Mouse (Mus musculus): ENCODE results near the gene Baz1b. TPM values are rescaled to one million over a fixed set of nuclear protein-coding genes. Genes with fewer than 3 reads are reported as not detected.
A peak's percentile ranks its signal among the peaks of the same experiment; 100 is the strongest.

Gene Baz1b
- total and polyA plus RNA-seq, 3 experiments: 44.5 to 81.5 (median 72.9) TPM

DNA sequence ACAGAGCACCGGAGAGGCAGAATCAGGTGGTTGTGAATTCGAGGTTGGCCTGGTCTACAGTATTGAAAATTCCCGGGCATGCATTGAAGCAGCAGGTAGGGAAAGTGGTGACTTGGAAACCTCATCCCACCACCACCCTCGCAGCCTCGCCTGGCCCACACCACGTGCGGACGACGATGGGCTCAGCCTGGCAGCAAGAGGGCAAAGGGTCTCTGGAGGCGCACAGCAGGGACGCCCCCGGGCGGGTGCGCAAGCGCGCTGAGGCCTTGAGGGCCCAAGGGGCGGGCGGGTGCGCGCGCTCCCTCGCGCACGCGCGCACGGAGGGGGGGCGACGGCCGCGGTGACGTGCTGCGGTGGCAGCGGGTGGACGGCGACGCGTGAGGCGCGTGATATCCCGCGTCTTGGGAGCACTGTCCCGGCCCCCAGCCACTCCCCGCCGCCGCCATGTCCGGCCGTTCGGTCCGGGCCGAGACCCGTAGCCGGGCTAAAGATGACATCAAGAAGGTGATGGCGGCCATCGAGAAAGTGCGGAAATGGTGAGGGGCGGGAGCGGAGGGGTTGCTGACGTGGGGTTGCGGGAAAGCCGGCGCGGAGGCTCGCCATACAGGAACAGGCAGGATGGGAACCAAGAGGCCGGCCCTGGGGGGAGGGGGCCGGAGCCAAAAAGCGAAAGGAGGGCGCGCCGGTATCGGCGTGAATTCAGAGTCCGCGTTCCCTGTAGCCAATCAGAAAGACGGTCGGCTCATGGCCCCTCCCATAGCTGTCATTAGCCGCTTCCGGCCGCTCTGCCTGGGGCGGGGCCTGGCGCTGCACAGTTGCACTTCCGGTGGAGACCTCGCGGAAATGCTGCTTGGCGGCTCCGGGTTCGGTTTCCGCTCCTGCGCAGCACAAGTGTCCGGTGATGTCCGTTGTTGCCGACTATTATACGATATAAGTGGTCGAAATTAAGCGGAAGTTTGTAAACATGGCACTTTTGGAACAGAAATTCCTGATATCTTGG lies 18.7 kb upstream of the Baz1b start, which contains the start of gene Bcl7b (continued):
- TF ChIP-seq TCF12 (IDR thresholded peaks at IDR 0.05; ENCODE audit: low read depth, low read length): 0 out of 2 replicates have a peak, but pooled peaks have one; percentile 59
- no peak for TF ChIP-seq POLR2AphosphoS5 (IDR thresholded peaks at IDR 0.05; ENCODE audit: borderline replicate concordance, low read depth, low read length)
- no peak for TF ChIP-seq UBTF (IDR thresholded peaks at IDR 0.05; ENCODE audit: borderline replicate concordance, insufficient read depth, low read depth, low read length)
- peak; percentile 88 for TF ChIP-seq SIN3A (IDR thresholded peaks at IDR 0.05; ENCODE audit: low read length)
- TF ChIP-seq RAD21 (IDR thresholded peaks at IDR 0.05; ENCODE audit: low read depth, low read length): no peak
- peak; percentile 90 for TF ChIP-seq NRF1 (IDR thresholded peaks at IDR 0.05; ENCODE audit: insufficient read depth, low read depth, low read length, poor library complexity, severe bottlenecking)
- no peak for TF ChIP-seq MEF2A (IDR thresholded peaks at IDR 0.05; ENCODE audit: extremely low read depth, insufficient replicate concordance, low read depth, low read length, poor library complexity, severe bottlenecking)
- no peak for TF ChIP-seq ZKSCAN1 (IDR thresholded peaks at IDR 0.05; ENCODE audit: low read depth, low read length)
- no peak for TF ChIP-seq GABPA (IDR thresholded peaks at IDR 0.05; ENCODE audit: low read depth, low read length)
- peak; percentile 55; the same call in 1 of the 2 replicates for TF ChIP-seq MYB (IDR thresholded peaks at IDR 0.05; ENCODE audit: low read depth, low read length)
- 0 out of 2 replicates have a peak, but pooled peaks have one; percentile 54 for TF ChIP-seq CHD1 (IDR thresholded peaks at IDR 0.05; ENCODE audit: low read depth, low read length)
- no peak for TF ChIP-seq GATA1 (IDR thresholded peaks at IDR 0.05; ENCODE audit: low read depth, low read length)
- no peak for TF ChIP-seq MAFK (IDR thresholded peaks at IDR 0.05; ENCODE audit: borderline replicate concordance, low read depth, low read length)
- TF ChIP-seq MXI1 (IDR thresholded peaks at IDR 0.05; ENCODE audit: low read depth, low read length): 0 out of 2 replicates have a peak, but pooled peaks have one; percentile 43
- TF ChIP-seq CTCF (IDR thresholded peaks at IDR 0.05 in 2 of 3, conservative IDR thresholded peaks at IDR 0.05 in 1 of 3; ENCODE audit: control insufficient read depth in 1 of 3, insufficient read depth in 1 of 3, low read depth in 2 of 3, low read length in 3 of 3, poor library complexity in 1 of 3, severe bottlenecking in 1 of 3): no peak
- no peak for TF ChIP-seq USF2 (IDR thresholded peaks at IDR 0.05; ENCODE audit: borderline replicate concordance in 1 of 2, insufficient read depth in 1 of 2, low read depth in 1 of 2, low read length in 2 of 2)

DNA sequence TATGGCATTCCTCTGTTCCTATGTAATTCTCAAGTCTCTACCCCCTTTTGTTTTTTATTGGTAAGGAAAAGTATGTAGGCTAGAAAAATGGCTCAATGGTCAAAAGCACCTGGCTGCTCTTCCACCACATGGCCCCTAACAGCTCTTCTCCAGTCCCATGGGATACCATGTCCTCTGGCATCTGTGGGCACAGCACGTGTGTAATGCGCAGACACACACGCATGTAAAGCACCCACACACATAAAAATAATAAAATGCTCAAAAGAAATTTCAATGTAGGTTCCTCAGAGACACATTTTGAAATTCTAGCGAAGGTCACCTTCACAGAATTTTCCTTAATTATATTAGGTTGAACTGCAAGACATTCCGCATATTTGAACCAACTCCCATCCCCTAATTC lies 17.6 kb upstream of the Baz1b start:
- TF ChIP-seq SIN3A (IDR thresholded peaks at IDR 0.05; ENCODE audit: low read length) (no peak), TAL1 (IDR thresholded peaks at IDR 0.05; ENCODE audit: low read length) (no peak), MAX (IDR thresholded peaks at IDR 0.05; ENCODE audit: low read length) (no peak), POLR2A (IDR thresholded peaks at IDR 0.05; ENCODE audit: control insufficient read depth in 1 of 2, insufficient read depth in 1 of 2, low read depth in 1 of 2, low read length in 2 of 2, poor library complexity in 1 of 2) (no peak), EP300 (IDR thresholded peaks at IDR 0.05; ENCODE audit: low read depth in 1 of 2, low read length in 2 of 2) (no peak), ELF1 (IDR thresholded peaks at IDR 0.05; ENCODE audit: low read depth, low read length) (no peak), HCFC1 (IDR thresholded peaks at IDR 0.05; ENCODE audit: low read depth, low read length) (no peak), CHD1 (IDR thresholded peaks at IDR 0.05; ENCODE audit: low read depth, low read length) (no peak), E2F4 (IDR thresholded peaks at IDR 0.05; ENCODE audit: borderline replicate concordance, low read depth, low read length) (no peak), GABPA (IDR thresholded peaks at IDR 0.05; ENCODE audit: low read depth, low read length) (no peak), USF1 (IDR thresholded peaks at IDR 0.05; ENCODE audit: low read depth, low read length) (no peak), BHLHE40 (IDR thresholded peaks at IDR 0.05; ENCODE audit: borderline replicate concordance, low read depth, low read length) (no peak), RAD21 (IDR thresholded peaks at IDR 0.05; ENCODE audit: low read depth, low read length) (no peak), NELFE (IDR thresholded peaks at IDR 0.05; ENCODE audit: low read depth, low read length) (no peak), UBTF (IDR thresholded peaks at IDR 0.05; ENCODE audit: borderline replicate concordance, insufficient read depth, low read depth, low read length) (no peak), TBP (IDR thresholded peaks at IDR 0.05; ENCODE audit: low read depth, low read length) (no peak), RCOR1 (IDR thresholded peaks at IDR 0.05; ENCODE audit: low read depth, low read length) (no peak)
- Histone ChIP-seq H3K27me3 (ENCODE audit: control insufficient read depth in 1 of 2, insufficient read depth in 2 of 2, low read length in 2 of 2) (no peaks in the 10 kb centered on the region), H3K4me1 (ENCODE audit: control insufficient read depth in 1 of 2, insufficient read depth in 2 of 2, low read length in 2 of 2) (peaks cover 3 to 15% of the 10 kb centered on the region in 2 experiments; a peak in 3 of 4 replicates), H3K79me2 (ENCODE audit: control insufficient read depth, insufficient read depth, low read length, poor library complexity) (peaks cover 19% of the 10 kb centered on the region), H3K27ac (ENCODE audit: control insufficient read depth, low read depth, low read length) (peak overlapping the region; percentile 87; the same call in 1 of the 2 replicates), H3K36me3 (ENCODE audit: control insufficient read depth in 1 of 2, insufficient read depth in 2 of 2, low read length in 2 of 2) (peaks cover 1 to 14% of the 10 kb centered on the region in 2 experiments; a peak in 3 of 4 replicates), H3K9me3 (replicated peaks; ENCODE audit: insufficient read depth, low read length) (no peaks in the 10 kb centered on the region), H3K9ac (ENCODE audit: control insufficient read depth, low read depth, low read length, poor library complexity, severe bottlenecking) (peak overlapping the region; percentile 85), H3K4me3 (ENCODE audit: control insufficient read depth in 1 of 2, insufficient read depth in 1 of 2, low read depth in 2 of 2, low read length in 2 of 2) (peak overlapping the region; percentile 81 to 95)
- DNase-seq (ENCODE audit: low read depth, low spot score): no peak
